Comparison of ENCODE assay signal across 26 mouse cellular contexts in the genomic region with DNA sequence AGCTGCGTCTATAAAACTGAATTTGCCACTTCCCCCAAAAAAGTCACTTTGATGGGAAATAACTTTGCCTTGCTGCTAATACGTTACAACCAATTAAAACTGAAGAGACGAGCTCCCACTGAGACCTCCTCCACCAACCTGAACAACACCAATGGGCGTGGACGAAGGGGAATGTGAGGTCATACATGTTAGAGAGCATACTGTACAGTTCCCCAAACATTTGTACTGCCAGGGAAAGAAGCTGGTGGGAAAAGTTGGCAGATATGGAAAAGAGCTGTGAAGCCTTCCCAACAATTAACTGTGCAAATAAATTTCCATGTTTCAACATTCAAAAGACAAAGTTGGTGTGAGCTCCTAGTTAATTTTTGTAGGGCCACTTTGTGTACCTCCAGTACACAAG.
"Had no signal": no experiment of that assay in that cellular context is flagged by ENCODE, and none has a peak within 500 bp of the region (broad histone marks: within the 10 kb centered on the region; RNA-seq: fewer than 3 reads in every experiment).

No protein-coding gene starts in this region.

- DNase-seq: heart, postnatal 10 days; heart, postnatal 14 days; heart, postnatal 36 days; heart, postnatal 4 days; kidney, adult 11 months; kidney, adult 18-20 months; kidney, adult 8-10 months; kidney, adult 9 months; kidney, postnatal 14 days; kidney, postnatal 25 days; layer of hippocampus, postnatal 36 days had no signal

- H3K36me3 ChIP-seq: heart, embryonic 10.5 days; heart, embryonic 12.5 days; heart, embryonic 13.5 days; heart, embryonic 15.5 days; hindbrain, embryonic 12.5 days; hindbrain, embryonic 13.5 days; hindbrain, embryonic 15.5 days; intestine, embryonic 15.5 days; kidney, embryonic 15.5 days had no signal

- H3K4me2 ChIP-seq: heart, embryonic 11.5 days; heart, embryonic 12.5 days; heart, embryonic 13.5 days; heart, embryonic 15.5 days; hindbrain, embryonic 12.5 days; hindbrain, embryonic 13.5 days; hindbrain, embryonic 14.5 days; hindbrain, embryonic 15.5 days; intestine, embryonic 15.5 days; kidney, embryonic 15.5 days had no signal

- H3K27me3 ChIP-seq: heart, embryonic 12.5 days; heart, embryonic 13.5 days; heart, embryonic 15.5 days; hindbrain, embryonic 12.5 days; hindbrain, embryonic 13.5 days; hindbrain, embryonic 15.5 days; intestine, embryonic 15.5 days; kidney, embryonic 15.5 days had no signal

- H3K4me3 ChIP-seq: heart, embryonic 10.5 days; heart, embryonic 12.5 days; heart, embryonic 13.5 days; heart, embryonic 15.5 days; hindbrain, embryonic 10.5 days; hindbrain, embryonic 12.5 days; hindbrain, embryonic 13.5 days; hindbrain, embryonic 15.5 days; intestine, embryonic 15.5 days; kidney, embryonic 15.5 days; left cerebral cortex, adult 2 months had no signal

- H3K27ac ChIP-seq: heart, embryonic 10.5 days; heart, embryonic 13.5 days; heart, embryonic 15.5 days; hindbrain, embryonic 10.5 days; hindbrain, embryonic 12.5 days; hindbrain, embryonic 13.5 days; hindbrain, embryonic 14.5 days; hindbrain, embryonic 15.5 days; hindbrain, postnatal 0 days; intestine, embryonic 15.5 days; kidney, embryonic 15.5 days; kidney, postnatal 0 days; left cerebral cortex, adult 2 months had no signal
